Mouse (Mus musculus) heart, adult 10 weeks (tissue): ENCODE results near the gene Exoc3. TPM values are rescaled to one million over a fixed set of nuclear protein-coding genes. Genes with fewer than 3 reads are reported as not detected.

ENCODE experiments used
- polyA plus RNA-seq: library from polyadenylated mRNA; stranded (reverse); fragments of 350-450 nt; fragmentation: Illumina TruSeq; extraction: RNeasy Lipid Tissue Mini Kit (QIAGEN cat#74804); gene quantifications from one replicate; pipeline ENCODE4 v1.2.3, GENCODE M21; 2014; ENCODE audit warnings: low read depth, low replicate concordance

Exoc3 gene
- 45.1 TPM for polyA plus RNA-seq

DNA sequence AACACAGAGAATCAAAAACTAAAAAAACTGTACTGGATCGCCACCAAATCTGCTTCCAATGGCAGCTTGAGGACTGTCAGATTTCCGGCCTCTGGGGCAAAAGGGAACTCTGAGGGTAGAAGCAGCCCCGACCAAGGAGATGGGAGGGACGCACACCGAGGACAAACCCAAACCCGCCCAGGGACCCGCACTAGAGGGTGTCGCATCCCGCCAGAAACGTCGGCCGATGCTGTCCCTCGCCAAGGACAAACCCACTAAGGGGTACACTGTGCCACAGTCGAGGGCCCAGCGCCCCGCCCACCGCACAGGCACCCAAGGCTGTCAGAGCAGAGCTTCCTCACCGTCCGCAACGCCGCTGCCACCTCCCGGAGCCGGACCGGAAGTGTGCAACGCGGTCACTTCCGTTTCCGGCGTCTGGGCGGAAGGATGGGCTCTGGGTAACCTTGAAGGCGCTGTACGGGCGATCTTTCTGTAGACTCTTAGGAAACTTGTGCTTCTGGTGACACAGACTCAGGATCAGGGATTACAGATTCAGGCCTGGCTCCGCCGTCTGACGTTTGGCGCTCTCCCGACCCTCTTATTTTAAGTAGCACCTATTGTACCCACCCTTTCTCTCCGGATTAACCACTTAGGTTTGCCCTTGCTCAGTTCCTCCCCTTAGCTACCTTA, at the start of gene Exoc3:
Gene Exoc3 (minus strand): TSS at position 416 of the 669 bp plus-strand sequence.

DNA sequence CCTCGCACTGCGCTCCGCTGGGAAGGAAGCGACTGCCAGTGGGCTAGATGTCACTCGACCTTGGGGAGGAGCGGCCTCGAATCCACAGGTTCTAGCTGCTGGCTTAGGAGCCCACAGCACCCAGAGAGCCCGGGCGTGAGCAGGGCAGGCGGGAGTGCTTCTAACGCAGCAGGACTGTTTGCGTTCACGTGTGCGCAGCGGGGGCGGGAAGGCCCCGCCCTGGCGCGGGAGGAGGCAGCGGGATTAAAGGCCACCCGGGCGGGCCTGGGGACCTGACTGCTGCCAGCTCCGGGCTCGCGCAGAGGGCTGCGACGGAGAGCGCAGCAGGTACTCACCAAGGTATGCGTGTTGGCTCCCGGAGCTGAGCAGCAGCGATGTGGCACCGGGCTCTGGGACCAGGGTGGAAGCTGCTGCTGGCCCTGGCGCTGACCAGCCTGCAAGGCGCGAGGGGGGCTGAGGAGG, 87.4 kb downstream of the Exoc3 start, which contains the start of gene Slc9a3:
Gene Slc9a3 (plus strand): TSS at position 317 of the 462 bp plus-strand sequence.

Other genes starting within 250 kb of the Exoc3 start
- not detected for gene Zdhhc11, start 244.9 kb downstream of the Exoc3 start, polyA plus RNA-seq
- 19.4 TPM for gene Tppp, start 199.3 kb downstream of the Exoc3 start, polyA plus RNA-seq
- 0.52 TPM for gene Cep72, start 146.4 kb downstream of the Exoc3 start, polyA plus RNA-seq
- 0.68 TPM for gene Slc9a3, start 87.3 kb downstream of the Exoc3 start, polyA plus RNA-seq
- 2.6 TPM for gene Ahrr, start 83.6 kb upstream of the Exoc3 start, polyA plus RNA-seq
- 73.4 TPM for gene Pdcd6, start 108.8 kb upstream of the Exoc3 start, polyA plus RNA-seq
- gene Sdha, start 141.5 kb upstream of the Exoc3 start, polyA plus RNA-seq: 1,351 TPM
- gene Ccdc127, start 141.6 kb upstream of the Exoc3 start, polyA plus RNA-seq: 32.8 TPM
- 87.3 TPM for gene Lrrc14b, start 155.3 kb upstream of the Exoc3 start, polyA plus RNA-seq
- 3.4 TPM for gene Zfp72, start 182.1 kb upstream of the Exoc3 start, polyA plus RNA-seq
- gene Ftl1-ps1, start 191.0 kb upstream of the Exoc3 start, polyA plus RNA-seq: 11.8 TPM